Mouse (Mus musculus) CH12.LX (cell line): ENCODE data around the gene Zdhhc20. TPM values are rescaled to one million over a fixed set of nuclear protein-coding genes. Genes with fewer than 3 reads are reported as not detected.

Experiments
- DNase-seq: peaks from one replicate; pipeline ENCODE4 v3.0.0-alpha.2; 2013; ENCODE audit errors: extremely low read depth
- H3K27ac ChIP-seq: 2 replicates; pipeline ENCODE4 v1.5.1; 2012; ENCODE audit warnings: low read depth, mild to moderate bottlenecking, control low read depth, moderate library complexity; ENCODE audit not compliant: insufficient read depth
- H3K27me3 ChIP-seq: replicated peaks from 2 replicates; pipeline ENCODE3; 2012; ENCODE audit warnings: inconsistent platforms
- H3K36me3 ChIP-seq, 2 experiments: replicated peaks in 1 of 2; 2 replicates each; pipeline versions ENCODE3 to v1.6.1; 2012; ENCODE audit warnings: inconsistent platforms in 1 of 2, low read length in 1 of 2, mild to moderate bottlenecking in 1 of 2, mixed read lengths in 1 of 2, moderate library complexity in 1 of 2; ENCODE audit not compliant: control insufficient read depth in 1 of 2, insufficient read depth in 1 of 2
- H3K4me1 ChIP-seq, 2 experiments: 2 replicates each; pipeline ENCODE4 v1.6.1; 2012; ENCODE audit warnings: inconsistent platforms in 1 of 2, moderate library complexity in 1 of 2; ENCODE audit not compliant: insufficient read depth in 2 of 2, control insufficient read depth in 1 of 2
- H3K4me2 ChIP-seq: 2 replicates; pipeline ENCODE4 v1.6.1; 2012; ENCODE audit warnings: low read depth, mild to moderate bottlenecking, control low read depth; ENCODE audit not compliant: poor library complexity, insufficient read depth, severe bottlenecking
- H3K4me3 ChIP-seq, 3 experiments: fragments of 150-350 bp in 1 of 3; sonication (generic) in 1 of 3; replicated peaks in 1 of 3; 2 replicates each; pipeline versions ENCODE3 to v1.5.1; 2011 to 2012; ENCODE audit warnings: low read depth in 2 of 3, low read length in 2 of 3, mild to moderate bottlenecking in 2 of 3, moderate library complexity in 2 of 3, control low read depth in 1 of 3, improper control_type of control experiment in 1 of 3, inconsistent platforms in 1 of 3, mixed read lengths in 1 of 3; ENCODE audit not compliant: poor library complexity in 1 of 3
- H3K79me2 ChIP-seq: replicated peaks from 2 replicates; pipeline ENCODE4 v1.6.1; 2012; ENCODE audit warnings: mild to moderate bottlenecking, moderate library complexity; ENCODE audit not compliant: control insufficient read depth, poor library complexity, insufficient read depth, severe bottlenecking; ENCODE audit errors: extremely low read depth
- H3K9ac ChIP-seq: 2 replicates; pipeline ENCODE4 v1.6.1; 2012; ENCODE audit warnings: low read depth, mild to moderate bottlenecking, control low read depth, moderate library complexity; ENCODE audit not compliant: insufficient read depth
- H3K9me3 ChIP-seq: replicated peaks from 2 replicates; pipeline ENCODE3; 2012; ENCODE audit warnings: low read length, inconsistent platforms, mixed read lengths
- CHD2 ChIP-seq: IDR thresholded peaks from 2 replicates; pipeline ENCODE4 v1.6.1; 2011; ENCODE audit warnings: low read length, improper control_type of control experiment
- EP300 ChIP-seq: IDR thresholded peaks from 2 replicates; pipeline ENCODE4 v1.6.1; 2011; ENCODE audit warnings: low read length, improper control_type of control experiment
- ETS1 ChIP-seq: conservative IDR thresholded peaks from 2 replicates; pipeline ENCODE4 v1.6.1; 2012; ENCODE audit warnings: low read depth, mild to moderate bottlenecking, inconsistent platforms, low read length, improper control_type of control experiment, moderate library complexity
- GABPA ChIP-seq: IDR thresholded peaks from 2 replicates; pipeline ENCODE4 v1.6.1; 2012; ENCODE audit warnings: low read depth, low read length, improper control_type of control experiment, inconsistent platforms; ENCODE audit not compliant: insufficient replicate concordance
- IRF4 ChIP-seq: IDR thresholded peaks from 2 replicates; pipeline ENCODE4 v1.6.1; 2014; ENCODE audit warnings: low read depth, mild to moderate bottlenecking, inconsistent platforms, low read length, improper control_type of control experiment
- KAT2A ChIP-seq: IDR thresholded peaks from 2 replicates; pipeline ENCODE4 v1.6.1; 2012; ENCODE audit warnings: low read length, improper control_type of control experiment, inconsistent platforms; ENCODE audit not compliant: insufficient replicate concordance
- MAFK ChIP-seq: IDR thresholded peaks from 2 replicates; pipeline ENCODE4 v1.6.1; 2011; ENCODE audit warnings: low read length, improper control_type of control experiment; ENCODE audit not compliant: insufficient replicate concordance
- MXI1 ChIP-seq: IDR thresholded peaks from 2 replicates; pipeline ENCODE4 v1.6.1; 2011; ENCODE audit warnings: mild to moderate bottlenecking, low read depth, low read length, improper control_type of control experiment
- POLR2A ChIP-seq: IDR thresholded peaks from 2 replicates; pipeline ENCODE4 v1.6.1; 2011; ENCODE audit warnings: low read depth, mild to moderate bottlenecking, improper control_type of control experiment, low read length
- POLR2AphosphoS2 ChIP-seq: IDR thresholded peaks from 2 replicates; pipeline ENCODE4 v1.6.1; 2011; ENCODE audit warnings: low read depth, low read length, improper control_type of control experiment
- RAD21 ChIP-seq: IDR thresholded peaks from 2 replicates; pipeline ENCODE4 v1.6.1; 2011; ENCODE audit warnings: low read depth, mild to moderate bottlenecking, low read length, improper control_type of control experiment, moderate library complexity
- SMC3 ChIP-seq: IDR thresholded peaks from 2 replicates; pipeline ENCODE4 v1.6.1; 2011; ENCODE audit warnings: low read depth, low read length, improper control_type of control experiment
- TCF12 ChIP-seq: IDR thresholded peaks from 2 replicates; pipeline ENCODE4 v1.6.1; 2014; ENCODE audit warnings: low read depth, mild to moderate bottlenecking, inconsistent platforms, low read length, improper control_type of control experiment
- UBTF ChIP-seq: IDR thresholded peaks from 2 replicates; pipeline ENCODE4 v1.6.1; 2012; ENCODE audit warnings: low read depth, mild to moderate bottlenecking, inconsistent platforms, low read length, improper control_type of control experiment, moderate library complexity
- USF1 ChIP-seq: IDR thresholded peaks from 2 replicates; pipeline ENCODE4 v1.6.1; 2014; ENCODE audit warnings: low read depth, mild to moderate bottlenecking, inconsistent platforms, low read length, improper control_type of control experiment
- USF2 ChIP-seq: conservative IDR thresholded peaks from 2 replicates; pipeline ENCODE4 v1.6.1; 2011; ENCODE audit warnings: low read depth, low read length, improper control_type of control experiment
- ZC3H11A ChIP-seq: IDR thresholded peaks from 2 replicates; pipeline ENCODE4 v1.6.1; 2012; ENCODE audit warnings: low read depth, mild to moderate bottlenecking, inconsistent platforms, low read length, improper control_type of control experiment
- ZNF384 ChIP-seq: IDR thresholded peaks from 2 replicates; pipeline ENCODE4 v1.6.1; 2012; ENCODE audit warnings: low read depth, low read length, improper control_type of control experiment, inconsistent platforms
- dilution Hi-C: fragments of 300-500 bp; cut with MboI; formaldehyde crosslinking; loops from 2 replicates; pipeline ENCODE4 v1.14.3; 2020; ENCODE audit warnings: low sequenced_read_pairs; ENCODE audit not compliant: extremely low pct_unique_long_range_greater_than_20kb, extremely low pct_ligation_motif_present
- in situ Hi-C: fragments of 300-500 bp; cut with MboI; formaldehyde crosslinking; loops from 3 replicates; pipeline ENCODE4 v1.14.3; 2019; ENCODE audit warnings: low sequenced_read_pairs, low pct_ligation_motif_present, low pct_unique_long_range_greater_than_20kb, mixed read lengths
- polyA plus RNA-seq: library from polyadenylated mRNA; unstranded; fragments of >175 nt; gene quantifications from 2 replicates; pipeline ENCODE4 v1.2.1, GENCODE M21; 2012; ENCODE audit warnings: low read depth; ENCODE audit not compliant: insufficient read length
- total RNA-seq, 2 experiments: library from RNA; depleted of rRNA; stranded (reverse); fragments of 300-350 nt in 1 of 2; fragments of >200 nt in 1 of 2; gene quantifications; 2 replicates each; pipeline ENCODE4 v1.2.3; 2012 to 2014

Zdhhc20 gene
- total and polyA plus RNA-seq, 3 experiments, result 10.4 to 41.3 (median 27.4) TPM

DNA sequence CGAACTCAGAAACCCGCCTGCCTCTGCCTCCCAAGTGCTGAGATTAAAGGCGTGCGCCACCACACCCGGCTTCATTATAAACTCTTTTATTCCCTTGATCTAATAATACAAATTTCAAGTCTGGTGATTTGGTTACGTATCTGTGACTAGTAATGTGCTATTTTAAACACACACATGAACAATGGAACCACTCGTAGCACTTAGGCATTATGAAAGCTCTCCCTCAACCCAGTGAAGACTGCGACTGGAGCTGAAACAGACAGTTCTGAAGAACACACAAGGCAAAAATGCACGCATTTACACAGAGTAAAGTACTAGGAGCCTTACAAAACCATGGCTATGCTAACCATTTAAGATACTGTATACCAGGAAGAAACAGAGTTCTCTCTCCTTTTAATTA lies 12.2 kb downstream of the Zdhhc20 start:
- Histone ChIP-seq H3K9ac (no peak overlapping the region), H3K9me3 (no peaks in the 10 kb centered on the region), H3K36me3 (peaks cover 0 to 29% of the 10 kb centered on the region in 2 experiments), H3K79me2 (0 out of 2 replicates have a peak, but pooled peaks cover 5% of the 10 kb centered on the region), H3K4me2 (no peak overlapping the region), H3K27ac (no peak overlapping the region), H3K4me1 (peaks cover 0 to 22% of the 10 kb centered on the region in 2 experiments; a peak in 2 of 4 replicates), H3K27me3 (no peaks in the 10 kb centered on the region), H3K4me3 (no peak overlapping the region)
- in situ Hi-C loops (no loop called here), dilution Hi-C loops (no loop called here)
- TF ChIP-seq ETS1 (no peak), MXI1 (no peak), CHD2 (no peak), USF1 (no peak), EP300 (no peak), SMC3 (no peak), ZC3H11A (no peak), KAT2A (no peak), TCF12 (no peak), POLR2AphosphoS2 (no peak)
- no peak for DNase-seq

DNA sequence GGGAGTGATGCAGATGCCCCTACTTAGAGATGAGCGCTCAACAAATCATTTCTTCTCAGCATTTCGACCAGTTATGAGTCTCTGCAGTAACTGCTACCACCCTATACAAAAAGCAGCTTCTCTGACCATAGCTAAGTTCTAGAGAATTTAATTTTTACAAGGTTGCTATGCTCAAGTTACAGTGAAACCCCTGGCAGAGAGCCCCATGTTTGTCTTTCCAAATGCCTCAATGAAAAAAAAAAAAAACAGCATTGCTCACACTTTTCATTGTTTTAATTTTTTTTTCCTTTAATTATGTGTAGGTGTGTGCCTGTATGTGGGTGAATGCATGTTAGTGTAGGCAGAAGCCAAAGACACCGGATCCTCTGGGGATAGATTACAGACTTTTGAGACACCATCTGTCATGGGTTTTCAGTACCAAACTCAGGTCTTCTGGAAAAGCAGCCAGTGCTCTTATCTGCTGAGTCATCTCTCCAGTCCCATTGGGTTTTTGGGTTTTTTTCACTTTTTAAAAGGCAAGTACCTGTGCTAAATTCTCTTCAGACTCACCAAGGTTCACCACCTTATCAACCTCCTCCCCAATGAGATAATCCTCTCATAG lies 23.3 kb downstream of the Zdhhc20 start:
- H3K9ac ChIP-seq, result no peak overlapping the region
- TF ChIP-seq IRF4, result peak; percentile 6; the same call in 1 of the 2 replicates
- TF ChIP-seq UBTF, result no peak
- TF ChIP-seq MAFK, result peak; percentile 82
- TF ChIP-seq EP300, result peak; percentile 43
- dilution Hi-C loops (no loop called here), in situ Hi-C loops (no loop called here)
- no peaks in the 10 kb centered on the region for H3K79me2 ChIP-seq
- peak overlapping the region; percentile 21; the same call in 1 of the 2 replicates for H3K4me2 ChIP-seq
- H3K4me1 ChIP-seq, result peaks cover 2 to 52% of the 10 kb centered on the region in 2 experiments; a peak in 3 of 4 replicates
- DNase-seq, result peak; percentile 31
- no peaks in the 10 kb centered on the region for H3K9me3 ChIP-seq
- no peaks in the 10 kb centered on the region for H3K27me3 ChIP-seq
- H3K27ac ChIP-seq, result no peak overlapping the region
- H3K4me3 ChIP-seq, result no peak overlapping the region
- H3K36me3 ChIP-seq, result peaks cover 12 to 49% of the 10 kb centered on the region in 2 experiments

DNA sequence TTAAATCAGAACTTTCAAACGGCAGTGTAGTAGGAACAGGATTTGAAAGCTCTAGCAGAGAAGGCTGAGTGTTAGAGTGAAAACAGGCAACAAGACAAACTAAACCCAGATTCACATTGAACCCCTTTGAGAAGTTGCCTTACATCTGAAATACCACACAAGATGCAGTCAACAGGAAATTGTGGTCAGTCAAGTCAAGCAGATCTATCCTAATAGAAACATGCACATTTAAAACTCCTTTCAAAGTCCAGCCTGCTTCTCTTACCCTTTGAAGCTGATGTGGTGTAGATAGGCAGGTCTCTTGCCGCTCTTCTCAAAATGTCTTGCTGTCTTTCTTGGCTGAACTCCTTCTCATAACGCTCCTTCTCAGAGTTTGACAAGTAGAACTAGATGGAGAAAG lies 24.8 kb downstream of the Zdhhc20 start:
- TF ChIP-seq IRF4, result no peak
- no peak for TF ChIP-seq KAT2A
- no peak for TF ChIP-seq MXI1
- no peak for TF ChIP-seq POLR2A
- TF ChIP-seq MAFK, result no peak
- no peak for TF ChIP-seq RAD21
- no peak for TF ChIP-seq ZNF384
- no peak for TF ChIP-seq USF2
- TF ChIP-seq GABPA, result no peak
- TF ChIP-seq ZC3H11A, result no peak
- dilution Hi-C loops (no loop called here), in situ Hi-C loops (no loop called here)
- no peak overlapping the region for H3K4me2 ChIP-seq
- no peak overlapping the region for H3K27ac ChIP-seq
- H3K36me3 ChIP-seq, result peaks cover 12 to 57% of the 10 kb centered on the region in 2 experiments
- H3K4me1 ChIP-seq, result peaks cover 2 to 56% of the 10 kb centered on the region in 2 experiments; a peak in 3 of 4 replicates
- no peaks in the 10 kb centered on the region for H3K9me3 ChIP-seq
- H3K4me3 ChIP-seq, result no peak overlapping the region
- no peaks in the 10 kb centered on the region for H3K27me3 ChIP-seq
- no peaks in the 10 kb centered on the region for H3K79me2 ChIP-seq
- DNase-seq, result no peak
- H3K9ac ChIP-seq, result no peak overlapping the region
